Comparison of ENCODE assay signal across 20 mouse cellular contexts in the genomic region with DNA sequence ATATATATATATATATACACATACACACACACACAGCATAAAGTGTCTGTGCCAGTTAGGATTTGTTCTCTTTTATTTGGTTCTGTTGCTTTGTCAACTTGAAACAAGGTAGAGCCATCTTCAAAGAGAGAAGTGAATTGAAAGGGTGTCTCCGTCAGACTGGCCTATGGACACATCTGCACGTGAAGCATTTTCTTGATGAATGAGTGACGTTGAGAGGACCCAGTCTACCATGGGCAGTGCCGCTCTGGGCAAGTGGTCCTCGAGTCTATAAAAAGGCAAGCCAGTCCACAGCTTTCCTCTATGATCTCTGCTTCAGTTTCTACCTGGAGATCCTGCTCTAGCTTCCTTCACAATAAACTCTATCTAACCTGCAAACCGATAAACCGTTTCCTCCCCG.
DNase-seq lines count a peak whose midpoint lies in the region; ATAC-seq lines count a peak whose summit lies in the region.
"Had no signal": no experiment of that assay in that cellular context is flagged by ENCODE, and none has a peak within 500 bp of the region (broad histone marks: within the 10 kb centered on the region; RNA-seq: fewer than 3 reads in every experiment).

No protein-coding gene starts in this region.

- H3K27me3 ChIP-seq in heart, embryonic 12.5 days (replicated peaks), result no peaks in the 10 kb centered on the region
- no peaks in the 10 kb centered on the region for H3K27me3 ChIP-seq in heart, embryonic 10.5 days (ENCODE audit: insufficient read depth, poor library complexity, severe bottlenecking)
- no peaks in the 10 kb centered on the region for H3K27me3 ChIP-seq in heart, embryonic 15.5 days
- H3K27me3 ChIP-seq in midbrain, embryonic 11.5 days (ENCODE audit: control insufficient read depth, insufficient read depth, low read length), result no peaks in the 10 kb centered on the region
- no peaks in the 10 kb centered on the region for H3K27me3 ChIP-seq in midbrain, embryonic 14.5 days (ENCODE audit: control insufficient read depth, insufficient read depth, low read length)
- H3K27me3 ChIP-seq: embryonic facial prominence, embryonic 12.5 days; embryonic facial prominence, embryonic 15.5 days; hindbrain, embryonic 13.5 days; intestine, embryonic 15.5 days had no signal

- DNase-seq in heart, embryonic 10.5 days (ENCODE audit: low spot score), result no peak
- DNase-seq in heart, postnatal 25 days (ENCODE audit: low spot score), result no peak
- peak; percentile 74 for DNase-seq in midbrain, embryonic 11.5 days (ENCODE audit: low spot score, missing footprints)
- DNase-seq in midbrain, embryonic 14.5 days, result no peak
- DNase-seq: cerebellum, adult 11 months; cerebellum, adult 2 months; cerebellum, adult 9-11 months; cerebellum, postnatal 25 days; forebrain, postnatal 0 days had no signal

- no peak overlapping the region for H3K9ac ChIP-seq in heart, embryonic 12.5 days
- H3K9ac ChIP-seq in heart, embryonic 15.5 days, result no peak overlapping the region
- no peak overlapping the region for H3K9ac ChIP-seq in midbrain, embryonic 11.5 days (ENCODE audit: low read length)
- H3K9ac ChIP-seq in midbrain, embryonic 14.5 days (replicated peaks; ENCODE audit: low read length), result no peak overlapping the region
- H3K9ac ChIP-seq: embryonic facial prominence, embryonic 12.5 days; embryonic facial prominence, embryonic 15.5 days; forebrain, postnatal 0 days; hindbrain, embryonic 13.5 days; intestine, embryonic 15.5 days had no signal

- H3K9me3 ChIP-seq in heart, embryonic 12.5 days (replicated peaks), result no peaks in the 10 kb centered on the region
- no peaks in the 10 kb centered on the region for H3K9me3 ChIP-seq in heart, embryonic 10.5 days
- H3K9me3 ChIP-seq in heart, embryonic 15.5 days (replicated peaks), result no peaks in the 10 kb centered on the region
- H3K9me3 ChIP-seq in midbrain, embryonic 11.5 days (ENCODE audit: control insufficient read depth, low read length), result no peaks in the 10 kb centered on the region
- no peaks in the 10 kb centered on the region for H3K9me3 ChIP-seq in midbrain, embryonic 14.5 days (ENCODE audit: control insufficient read depth, low read length)
- H3K9me3 ChIP-seq: embryonic facial prominence, embryonic 12.5 days; embryonic facial prominence, embryonic 15.5 days; hindbrain, embryonic 10.5 days; hindbrain, embryonic 13.5 days; intestine, embryonic 15.5 days had no signal

- H3K36me3 ChIP-seq in heart, embryonic 12.5 days, result no peaks in the 10 kb centered on the region
- no peaks in the 10 kb centered on the region for H3K36me3 ChIP-seq in heart, embryonic 10.5 days
- H3K36me3 ChIP-seq in heart, embryonic 15.5 days, result no peaks in the 10 kb centered on the region
- no peaks in the 10 kb centered on the region for H3K36me3 ChIP-seq in midbrain, embryonic 11.5 days (ENCODE audit: control insufficient read depth, insufficient read depth, low read length)
- no peaks in the 10 kb centered on the region for H3K36me3 ChIP-seq in midbrain, embryonic 14.5 days (ENCODE audit: control insufficient read depth, insufficient read depth, low read length)
- H3K36me3 ChIP-seq: embryonic facial prominence, embryonic 12.5 days; embryonic facial prominence, embryonic 15.5 days; hindbrain, embryonic 10.5 days; hindbrain, embryonic 13.5 days; intestine, embryonic 15.5 days had no signal

- ATAC-seq in heart, embryonic 12.5 days (ENCODE audit: insufficient number of reproducible peaks, low FRiP score), result no peak
- ATAC-seq in heart, embryonic 15.5 days (replicated peaks; ENCODE audit: insufficient number of reproducible peaks, insufficient read depth, low FRiP score, low read depth), result no peak; the same call in 1 of the 2 replicates
- ATAC-seq in midbrain, embryonic 11.5 days (ENCODE audit: low FRiP score), result no peak
- no peak for ATAC-seq in midbrain, embryonic 14.5 days (ENCODE audit: low FRiP score, low TSS enrichment)
- ATAC-seq: CD4-positive, CD25-positive, alpha-beta regulatory T cell, adult 4 months; forebrain, embryonic 14.5 days; forebrain, postnatal 0 days; hindbrain, embryonic 16.5 days had no signal

- H3K4me1 ChIP-seq in heart, embryonic 12.5 days (replicated peaks), result peaks cover 18% of the 10 kb centered on the region
- H3K4me1 ChIP-seq in heart, embryonic 10.5 days, result peaks cover 21% of the 10 kb centered on the region
- peaks cover 18% of the 10 kb centered on the region for H3K4me1 ChIP-seq in heart, embryonic 15.5 days (replicated peaks)
- peaks cover 2% of the 10 kb centered on the region for H3K4me1 ChIP-seq in midbrain, embryonic 11.5 days (ENCODE audit: control insufficient read depth, insufficient read depth, low read length)
- H3K4me1 ChIP-seq in midbrain, embryonic 14.5 days (ENCODE audit: control insufficient read depth, insufficient read depth, low read length), result 0 out of 2 replicates have a peak, but pooled peaks cover 11% of the 10 kb centered on the region

- H3K27ac ChIP-seq in heart, embryonic 12.5 days (ENCODE audit: poor library complexity, severe bottlenecking), result no peak overlapping the region
- no peak overlapping the region for H3K27ac ChIP-seq in heart, embryonic 10.5 days
- H3K27ac ChIP-seq in heart, embryonic 15.5 days, result peak overlapping the region; percentile 42; the same call in 1 of the 2 replicates
- H3K27ac ChIP-seq in midbrain, embryonic 11.5 days (ENCODE audit: low read depth, low read length), result no peak overlapping the region
- no peak overlapping the region for H3K27ac ChIP-seq in midbrain, embryonic 14.5 days (replicated peaks; ENCODE audit: low read depth, low read length)
- H3K27ac ChIP-seq: embryonic facial prominence, embryonic 12.5 days; embryonic facial prominence, embryonic 15.5 days; gastrocnemius, adult 2 months; hindbrain, embryonic 10.5 days; hindbrain, embryonic 13.5 days; intestine, embryonic 15.5 days had no signal

- H3K4me2 ChIP-seq in heart, embryonic 12.5 days, result peak overlapping the region; percentile 37; the same call in 1 of the 2 replicates
- H3K4me2 ChIP-seq in heart, embryonic 15.5 days, result peak overlapping the region; percentile 55
- H3K4me2 ChIP-seq in midbrain, embryonic 11.5 days, result no peak overlapping the region
- H3K4me2 ChIP-seq in midbrain, embryonic 14.5 days (ENCODE audit: low read length), result no peak overlapping the region
- H3K4me2 ChIP-seq: embryonic facial prominence, embryonic 12.5 days; embryonic facial prominence, embryonic 15.5 days; hindbrain, embryonic 13.5 days; intestine, embryonic 15.5 days had no signal

- intact Hi-C loops in heart, postnatal 25 days (cut with DNase I), result loop anchor here (5.0 kb wide), 2 partner anchors 90 to 105 kb away; a partner anchor contains a TSS

- no peak overlapping the region for H3K4me3 ChIP-seq in heart, embryonic 12.5 days
- no peak overlapping the region for H3K4me3 ChIP-seq in heart, embryonic 10.5 days
- peak overlapping the region; percentile 33 for H3K4me3 ChIP-seq in heart, embryonic 15.5 days
- no peak overlapping the region for H3K4me3 ChIP-seq in midbrain, embryonic 11.5 days (ENCODE audit: low read depth, low read length)
- no peak overlapping the region for H3K4me3 ChIP-seq in midbrain, embryonic 14.5 days (replicated peaks; ENCODE audit: low read depth, low read length)
- H3K4me3 ChIP-seq: embryonic facial prominence, embryonic 12.5 days; embryonic facial prominence, embryonic 15.5 days; gastrocnemius, adult 2 months; hindbrain, embryonic 10.5 days; hindbrain, embryonic 13.5 days; intestine, embryonic 15.5 days had no signal

- WGBS in heart, embryonic 12.5 days, result 72% methylated on average over 8 of the region's 8 CpGs
- 72% methylated on average over 8 of the region's 8 CpGs for WGBS in heart, embryonic 10.5 days
- 60% methylated on average over 8 of the region's 8 CpGs for WGBS in heart, embryonic 15.5 days
- 93% methylated on average over 8 of the region's 8 CpGs for WGBS in midbrain, embryonic 11.5 days
- 90% methylated on average over 8 of the region's 8 CpGs for WGBS in midbrain, embryonic 14.5 days

Comparison
In these comparisons a context has a peak if more than half of its experiments do, and no peak if none do; other contexts are left out.
1. H3K4me2 ChIP-seq: peak in heart, embryonic 12.5 days (single experiment) and heart, embryonic 15.5 days (single experiment); none in midbrain, embryonic 11.5 days (single experiment) and midbrain, embryonic 14.5 days (single experiment).